Mouse (Mus musculus): ENCODE results near the gene Pgf.
"Not testable (repeated sequence)": the region's sequence is repeated elsewhere in the genome, so short reads cannot be mapped to it uniquely, and the experiment has no call there.

Gene Pgf

GRCm38 (mm10) chr12:85156324-85156723, 21.3 kb downstream of the Pgf start:
- no peak for DNase-seq

DNA sequence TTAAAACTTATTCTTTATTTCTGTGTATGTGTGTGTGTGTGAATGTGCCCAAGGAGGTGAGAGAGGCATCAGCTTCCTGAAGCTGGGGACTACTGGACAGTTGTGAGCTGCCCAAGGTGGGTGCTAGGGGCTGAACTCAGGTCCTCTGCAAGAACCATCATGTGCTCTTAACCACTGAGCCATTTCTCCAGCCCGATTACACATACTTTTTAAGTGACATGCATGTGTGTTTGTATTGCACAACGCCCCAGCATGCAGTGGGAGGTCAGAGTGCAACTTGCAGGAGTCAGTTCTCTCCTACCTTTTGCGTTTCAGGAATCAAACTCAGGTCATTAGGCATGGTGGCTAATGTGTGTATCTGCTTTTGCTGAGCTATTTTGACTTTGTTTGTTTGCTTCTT, 24.6 kb downstream of the Pgf start:
- DNase-seq, result no peak

DNA sequence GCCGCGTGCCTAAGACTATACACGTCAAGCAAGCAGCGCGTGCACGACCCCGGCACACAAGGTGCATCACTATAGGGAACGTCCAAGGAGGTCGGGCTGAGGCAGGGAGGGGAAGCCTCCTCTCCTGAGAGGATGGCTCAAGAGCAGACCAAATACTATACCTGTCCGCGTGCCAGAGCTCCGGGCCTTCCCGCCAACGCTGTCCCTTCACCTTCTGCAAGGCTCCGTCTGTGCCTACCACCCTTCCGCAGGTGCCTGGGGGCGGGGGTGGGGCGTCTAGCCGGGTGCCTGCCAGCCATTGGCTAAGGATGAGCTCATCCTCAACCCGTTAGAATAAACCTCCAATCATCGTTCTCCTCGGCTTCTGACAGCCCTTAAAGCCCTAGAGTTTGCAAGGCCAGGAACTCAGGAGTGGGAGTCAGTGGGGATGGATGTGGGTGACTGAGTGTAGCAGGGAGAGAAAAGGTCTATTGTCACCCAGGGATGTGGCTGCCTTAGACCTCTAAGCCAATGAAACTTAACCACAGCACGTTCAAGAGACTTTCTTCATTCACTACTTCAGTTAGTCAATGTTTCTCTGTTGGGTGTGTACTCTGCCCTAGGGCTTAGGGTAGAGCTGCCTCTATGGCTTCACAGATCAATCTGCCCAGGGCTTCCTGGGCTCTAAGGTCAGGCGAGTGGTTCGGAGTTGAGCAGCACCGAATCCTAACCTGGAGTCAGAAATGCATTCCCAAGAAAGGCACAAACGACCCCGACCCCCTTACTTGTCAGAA, 26.4 kb downstream of the Pgf start, which contains the start of gene Rps6kl1:
Gene Rps6kl1, minus strand, starts transcription at position 263 of the 773 bp plus-strand sequence.
- DNase-seq, result peak; percentile 37 to 64

DNA sequence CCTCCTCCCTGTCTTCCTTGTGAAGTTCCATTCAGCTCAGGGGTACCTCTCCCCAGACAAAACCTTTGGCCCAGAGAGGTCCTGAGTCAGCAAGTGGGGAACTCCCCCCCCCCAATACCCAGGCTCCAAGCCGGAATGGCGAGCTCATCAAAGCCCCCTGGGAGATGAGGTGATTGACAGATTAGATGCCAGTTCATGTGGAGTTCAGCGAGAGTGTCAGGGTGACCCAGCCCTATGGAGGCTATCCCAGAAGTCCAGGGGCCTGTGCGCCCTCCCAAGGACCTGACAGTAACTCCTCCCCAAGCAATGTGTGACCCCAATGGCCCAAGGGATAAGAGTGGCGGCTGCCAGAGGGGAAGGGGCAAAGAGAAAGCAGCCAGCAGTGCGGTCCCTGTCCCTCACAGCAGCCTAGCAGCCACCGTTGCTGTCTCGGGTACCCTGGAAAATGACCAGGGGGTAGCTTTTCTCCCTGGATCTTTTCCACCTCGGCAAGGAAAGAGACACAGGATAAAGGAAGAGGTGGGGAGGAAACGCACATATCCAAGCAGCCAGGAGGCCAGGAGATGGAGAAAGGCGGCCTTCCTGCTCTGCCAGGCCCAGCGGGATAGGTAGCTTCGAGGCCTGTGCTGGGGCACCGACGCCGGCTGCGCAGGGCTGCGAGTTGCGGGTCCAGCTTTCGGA, 27.1 kb downstream of the Pgf start:
- no peak for DNase-seq

- no peak for DNase-seq
These were observed 30.7 kb downstream of the Pgf start for GRCm38 (mm10) chr12:85146881-85147280.

- peak in 1 of 2 experiments; percentile 38 for DNase-seq
These were observed 31.2 kb downstream of the Pgf start for GRCm38 (mm10) chr12:85146355-85146754.

- no peak for DNase-seq
These were observed 32.0 kb downstream of the Pgf start for GRCm38 (mm10) chr12:85145630-85146029.

DNA sequence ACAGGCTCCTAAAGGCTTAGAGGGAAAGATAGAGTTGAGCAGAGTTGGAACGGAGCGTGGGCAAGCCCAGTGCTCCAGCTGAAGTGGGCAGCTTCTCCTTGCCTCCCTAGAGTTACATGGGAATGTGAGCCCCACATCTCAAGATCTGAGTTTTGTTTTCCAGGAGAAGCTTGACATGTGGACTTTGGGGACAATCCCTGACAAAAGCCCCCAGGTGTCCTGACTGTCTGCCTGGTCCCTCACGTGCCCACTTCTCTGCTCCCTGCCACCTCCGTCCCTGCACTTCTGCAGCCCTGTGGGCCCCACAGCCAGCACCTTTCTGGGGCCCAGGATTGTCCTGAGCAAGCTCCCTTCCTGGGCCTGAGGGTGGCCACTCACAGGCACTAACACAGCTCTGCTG, 32.8 kb downstream of the Pgf start:
- DNase-seq, result no peak

DNA sequence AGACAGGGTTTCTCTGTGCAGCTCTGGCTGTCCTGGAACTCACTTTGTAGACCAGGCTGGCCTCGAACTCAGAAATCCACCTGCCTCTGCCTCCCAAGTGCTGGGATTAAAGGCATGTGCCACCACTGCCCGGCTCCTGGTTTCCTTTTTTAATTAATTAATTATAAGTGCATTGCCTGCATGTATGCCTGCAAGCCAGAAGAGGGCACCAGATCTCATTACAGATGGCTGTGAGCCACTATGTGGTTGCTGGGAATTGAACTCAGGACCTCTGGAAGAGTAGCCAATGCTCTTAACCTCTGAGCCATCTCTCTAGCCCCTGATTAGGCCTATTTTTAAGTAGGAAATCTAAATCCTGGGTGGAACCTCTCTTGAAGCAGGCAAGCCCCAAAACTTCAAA, 33.3 kb downstream of the Pgf start:
- DNase-seq, result not testable (repeated sequence)

- peak; percentile 82 to 93 for DNase-seq
These were observed 34.8 kb downstream of the Pgf start for GRCm38 (mm10) chr12:85142803-85143202.

DNA sequence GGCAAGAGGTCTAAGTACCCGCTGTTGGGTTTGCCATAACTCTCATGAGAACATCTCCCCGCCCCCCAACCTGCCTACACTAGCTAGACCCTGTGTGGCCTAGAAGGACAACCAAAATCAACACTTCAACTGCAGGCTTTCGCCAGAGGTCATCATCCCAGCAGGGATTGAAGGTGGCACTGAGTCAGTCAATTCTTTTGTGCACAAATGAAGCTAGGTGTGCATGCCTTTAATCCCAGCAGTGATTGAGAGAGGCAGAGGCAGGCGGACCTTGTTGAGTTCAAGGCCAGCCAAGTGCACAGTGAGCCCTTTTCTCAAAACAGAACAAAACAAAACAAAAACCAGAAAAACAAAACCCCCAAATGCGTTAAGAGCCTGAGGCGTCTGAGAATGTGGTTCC, 36.5 kb downstream of the Pgf start:
- DNase-seq, result no peak

GRCm38 (mm10) chr12:85140036-85140701, 37.4 kb downstream of the Pgf start:
- DNase-seq, result no peak

- no peak for DNase-seq
These were observed 41.0 kb downstream of the Pgf start for GRCm38 (mm10) chr12:85136627-85137026.

DNA sequence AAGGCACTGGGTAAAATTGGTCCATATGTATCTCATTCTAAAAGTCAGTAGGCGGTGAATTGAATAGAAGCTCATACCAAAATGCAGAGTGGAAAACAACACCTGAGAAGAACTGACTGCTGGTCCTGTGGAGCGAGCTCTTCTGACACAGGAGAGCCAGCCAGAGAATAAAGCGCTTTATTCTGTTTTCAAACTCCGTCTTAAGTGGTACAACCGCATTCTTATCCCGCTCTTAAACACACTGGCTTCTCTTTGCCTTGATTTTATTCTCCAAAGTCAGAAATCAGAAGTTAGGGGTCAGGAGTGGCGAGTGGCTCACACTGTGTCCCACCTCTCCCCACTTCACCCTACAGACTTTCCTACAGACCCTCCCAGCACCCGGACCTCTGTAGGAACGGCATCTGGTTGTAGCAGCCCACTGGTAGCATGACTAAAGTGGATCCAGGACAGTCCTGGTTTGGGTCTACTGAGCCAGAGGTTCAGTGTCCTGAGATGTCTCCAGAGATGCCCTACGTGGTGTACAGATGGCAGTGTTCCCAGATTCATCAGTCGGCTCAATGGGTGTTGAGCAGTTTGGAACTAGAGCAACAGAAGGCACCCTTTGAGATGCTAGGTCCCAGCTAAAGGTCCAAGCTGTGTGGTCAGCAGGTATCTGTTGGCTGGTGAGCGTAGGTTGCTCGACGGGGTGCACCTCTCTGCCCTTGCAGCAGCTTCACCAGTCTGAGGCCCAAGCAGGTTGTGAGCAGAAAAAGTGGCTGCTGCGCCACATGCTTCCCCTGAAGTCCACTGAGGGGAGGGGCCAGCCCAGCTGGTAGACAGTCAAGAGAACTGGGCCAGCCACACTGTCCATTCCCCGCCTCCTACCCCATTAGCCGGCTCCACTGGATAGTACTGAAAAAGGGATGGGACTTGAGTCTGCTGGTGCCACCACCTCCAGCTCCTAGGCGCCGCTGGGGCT, 41.8 kb downstream of the Pgf start:
- no peak for DNase-seq

DNA sequence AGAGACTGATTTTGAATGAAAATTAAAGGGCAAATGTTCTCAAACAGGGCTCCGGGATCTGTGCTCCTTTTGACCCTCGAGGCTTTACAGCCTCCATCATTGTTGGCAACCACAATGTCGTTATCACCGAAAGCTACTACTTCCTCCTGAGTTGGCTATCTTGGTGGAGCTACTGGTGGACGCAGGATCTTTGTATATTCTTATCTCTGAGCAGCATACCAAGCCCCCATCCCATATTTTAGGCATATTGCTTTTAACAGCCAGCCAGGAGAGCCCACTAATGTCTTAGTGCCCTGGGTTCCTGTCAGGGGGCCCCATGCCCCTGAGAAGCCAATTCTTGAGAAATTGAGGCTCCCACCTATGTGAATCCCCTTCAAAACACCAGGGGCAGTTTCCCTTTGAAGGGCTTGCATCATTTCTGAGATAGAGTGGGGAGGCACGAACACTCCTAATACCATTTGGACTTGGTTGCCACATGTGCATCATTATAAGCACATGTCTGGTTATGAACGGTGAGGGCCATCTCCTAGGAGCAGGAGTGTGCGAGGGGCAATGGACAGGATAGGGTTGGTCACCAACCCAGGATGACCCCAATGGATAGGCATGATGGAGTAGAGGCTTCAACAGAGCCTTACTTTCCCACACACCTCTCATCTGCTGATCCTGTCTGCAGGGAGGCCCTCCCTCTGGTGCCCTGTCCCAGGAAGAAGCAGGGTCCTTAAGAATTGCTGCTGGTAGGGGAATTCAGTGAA, 43.4 kb downstream of the Pgf start:
- no peak for DNase-seq

GRCm38 (mm10) chr12:85131361-85131760, 46.2 kb downstream of the Pgf start:
- no peak for DNase-seq

DNA sequence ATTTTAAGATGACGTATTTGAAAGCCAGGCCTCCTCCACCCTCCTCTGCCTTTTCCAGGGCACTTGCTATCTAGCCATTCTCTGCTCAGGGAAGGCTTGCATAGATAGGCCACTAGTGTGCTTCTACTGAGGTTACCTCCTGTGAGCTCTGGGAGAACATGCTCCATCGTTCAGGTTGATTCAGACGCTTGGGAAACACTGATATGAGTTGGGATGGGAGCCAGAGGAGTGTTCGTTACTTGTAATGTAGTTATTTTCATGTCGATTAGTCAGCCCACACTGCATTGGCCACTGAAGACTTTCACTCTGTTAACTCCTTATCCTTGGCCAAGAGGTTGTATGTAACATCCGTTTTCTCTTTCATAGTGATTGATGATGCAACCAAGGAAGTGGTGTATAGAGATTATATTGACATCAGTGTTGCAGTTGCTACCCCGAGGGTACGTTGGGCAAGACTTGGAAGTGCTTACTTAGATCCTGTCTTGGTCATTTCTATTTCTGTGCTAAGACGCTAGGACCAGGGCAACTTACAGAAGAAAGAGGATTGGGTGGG, 48.1 kb downstream of the Pgf start:
- no peak for DNase-seq

GRCm38 (mm10) chr12:85126986-85127603, 50.5 kb downstream of the Pgf start:
- DNase-seq, result peak; percentile 83 to 88

DNA sequence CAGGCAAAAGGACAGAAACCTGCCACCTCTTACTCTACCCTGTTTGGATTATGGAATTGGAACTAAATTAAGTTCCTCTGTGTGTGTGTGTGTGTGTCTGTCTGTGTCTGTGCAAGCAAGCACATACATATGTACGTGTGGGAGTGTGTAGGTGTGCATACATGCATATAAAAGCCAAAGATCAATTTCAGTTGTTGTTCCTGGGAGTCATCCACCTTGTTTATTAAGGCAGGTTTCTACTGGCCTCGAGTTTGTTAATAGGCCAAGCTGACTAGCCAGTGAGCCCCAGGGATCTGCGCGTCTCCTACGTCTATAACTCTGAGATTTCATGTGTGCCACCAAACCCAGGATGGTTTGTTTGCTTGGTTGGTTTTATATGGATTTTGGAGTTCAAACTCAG, 52.8 kb downstream of the Pgf start:
- DNase-seq, result no peak

DNA sequence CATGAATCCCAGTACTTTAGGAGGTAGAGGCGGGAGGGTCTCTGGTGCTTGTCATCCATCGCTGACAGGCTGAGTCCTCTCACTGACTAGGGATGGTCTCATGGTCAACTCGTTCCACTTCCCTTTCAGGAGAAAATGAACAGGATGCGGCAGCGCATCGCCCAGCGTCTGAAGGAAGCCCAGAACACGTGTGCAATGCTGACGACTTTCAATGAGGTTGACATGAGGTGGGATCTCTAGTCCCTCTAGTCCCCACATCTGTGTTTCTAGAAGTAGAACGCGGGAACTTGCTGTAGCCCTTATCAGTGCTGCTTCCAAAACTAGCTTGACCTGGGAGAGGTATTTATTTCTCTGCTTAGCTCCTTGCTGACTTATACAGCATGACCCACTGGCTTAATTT, 53.9 kb downstream of the Pgf start:
- no peak for DNase-seq

DNA sequence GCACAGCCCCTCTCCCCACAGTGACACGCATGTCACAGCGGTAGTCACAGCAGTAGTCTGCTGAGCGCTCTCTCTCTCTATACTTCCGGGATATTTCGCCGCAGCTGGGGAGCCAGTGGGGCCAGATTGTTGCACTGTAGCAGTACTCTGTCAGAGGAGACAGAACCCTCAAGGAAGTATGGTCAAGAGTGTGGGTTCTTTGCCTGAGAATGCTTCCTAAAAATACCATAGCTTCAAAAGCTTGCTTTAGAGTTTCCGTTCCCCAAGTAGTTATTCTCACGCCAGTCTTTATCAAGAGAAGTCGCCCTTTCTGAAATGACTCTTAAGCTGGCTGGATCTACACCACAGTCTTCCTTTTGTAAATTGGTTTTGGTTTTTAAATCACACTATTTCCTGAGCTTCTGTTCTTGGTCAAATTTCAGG, 54.5 kb downstream of the Pgf start:
- no peak for DNase-seq
